In genomic region chr11:82613503-82613902, GRCm38 (mm10) we compare ENCODE assay signal across 9 mouse cellular contexts.
DNase-seq lines count a peak whose midpoint lies in the region; ATAC-seq lines count a peak whose summit lies in the region.
"Had no signal": no experiment of that assay in that cellular context is flagged by ENCODE, and none has a peak within 500 bp of the region (broad histone marks: within the 10 kb centered on the region; RNA-seq: fewer than 3 reads in every experiment).

No protein-coding gene starts in this region.

- WGBS in forebrain, embryonic 10.5 days: 30% methylated on average over 6 of the region's 6 CpGs
- WGBS in forebrain, embryonic 12.5 days: 28% methylated on average over 6 of the region's 6 CpGs

- DNase-seq in forebrain, embryonic 10.5 days (ENCODE audit: extremely low spot score, low spot score): peak; percentile 47
- DNase-seq in CD4-positive helper T cell, adult 2 months (ENCODE audit: low read depth, low spot score): peak; percentile 63
- peak; percentile 82 for DNase-seq in brain, adult 2 months (ENCODE audit: low read depth, low spot score)
- DNase-seq in frontal cortex, postnatal 25 days (ENCODE audit: low spot score in 2 of 2): peak; percentile 46 to 64
- DNase-seq in layer of hippocampus, postnatal 10 days (ENCODE audit: low spot score in 2 of 2): peak; percentile 71 to 75
- DNase-seq in naive thymus-derived CD4-positive, alpha-beta T cell, adult 2 months (ENCODE audit: low read depth): peak; percentile 79
- peak; percentile 81 for DNase-seq in testis, postnatal 10 days (ENCODE audit: low spot score)

- peaks cover 23% of the 10 kb centered on the region for H3K4me1 ChIP-seq in forebrain, embryonic 10.5 days
- H3K4me1 ChIP-seq in forebrain, embryonic 12.5 days: peaks cover 18% of the 10 kb centered on the region

- H3K27me3 ChIP-seq in forebrain, embryonic 10.5 days (ENCODE audit: poor library complexity, severe bottlenecking): peaks cover 20% of the 10 kb centered on the region
- peaks cover 24% of the 10 kb centered on the region for H3K27me3 ChIP-seq in forebrain, embryonic 12.5 days
- H3K27me3 ChIP-seq: hindbrain, embryonic 15.5 days had no signal

- H3K4me3 ChIP-seq in forebrain, embryonic 10.5 days: no peak overlapping the region
- no peak overlapping the region for H3K4me3 ChIP-seq in forebrain, embryonic 12.5 days (replicated peaks)
- H3K4me3 ChIP-seq: hindbrain, embryonic 15.5 days had no signal

- H3K36me3 ChIP-seq in forebrain, embryonic 10.5 days (replicated peaks): no peaks in the 10 kb centered on the region
- H3K36me3 ChIP-seq in forebrain, embryonic 12.5 days (replicated peaks): no peaks in the 10 kb centered on the region
- H3K36me3 ChIP-seq: hindbrain, embryonic 15.5 days had no signal

- no peaks in the 10 kb centered on the region for H3K9me3 ChIP-seq in forebrain, embryonic 10.5 days
- H3K9me3 ChIP-seq in forebrain, embryonic 12.5 days: no peaks in the 10 kb centered on the region
- H3K9me3 ChIP-seq: hindbrain, embryonic 15.5 days had no signal

- no peak for ATAC-seq in forebrain, embryonic 12.5 days (ENCODE audit: low FRiP score)

- no peak overlapping the region for H3K27ac ChIP-seq in forebrain, embryonic 10.5 days
- H3K27ac ChIP-seq in forebrain, embryonic 12.5 days: no peak overlapping the region
- H3K27ac ChIP-seq: hindbrain, embryonic 15.5 days had no signal

- no peak overlapping the region for H3K9ac ChIP-seq in forebrain, embryonic 12.5 days
- H3K9ac ChIP-seq: hindbrain, embryonic 15.5 days had no signal

- H3K4me2 ChIP-seq in forebrain, embryonic 12.5 days: no peak overlapping the region
- H3K4me2 ChIP-seq: hindbrain, embryonic 15.5 days had no signal
